Mouse (Mus musculus): ENCODE measurements around the gene Vps26b. TPM values are rescaled to one million over a fixed set of nuclear protein-coding genes. Genes with fewer than 3 reads are reported as not detected.

Vps26b gene
- polyA plus RNA-seq, 1 experiment from 2014 or later: 30.8 TPM

GRCm38 (mm10) chr9:26985090-26985613 is 44.7 kb downstream of the Vps26b start:
- Histone ChIP-seq H3K36me3 (peaks cover 61% of the 10 kb centered on the region), H3K9me3 (no peaks in the 10 kb centered on the region), H3K4me3 (no peak overlapping the region), H3K27me3 (ENCODE audit: insufficient read depth, poor library complexity, severe bottlenecking) (no peaks in the 10 kb centered on the region), H3K27ac (no peak overlapping the region), H3K4me1 (no peaks in the 10 kb centered on the region)
- 92% methylated on average over 2 of the region's 2 CpGs for WGBS
- DNase-seq (ENCODE audit: low spot score): no peak

GRCm38 (mm10) chr9:26978776-26979175 is 51.1 kb downstream of the Vps26b start:
- Histone ChIP-seq H3K9me3 (no peaks in the 10 kb centered on the region), H3K36me3 (peaks cover 61% of the 10 kb centered on the region), H3K27me3 (ENCODE audit: insufficient read depth, poor library complexity, severe bottlenecking) (no peaks in the 10 kb centered on the region), H3K27ac (no peak overlapping the region), H3K4me3 (no peak overlapping the region), H3K4me1 (no peaks in the 10 kb centered on the region)
- DNase-seq (ENCODE audit: low spot score): no peak
- WGBS: 89% methylated on average over 3 of the region's 3 CpGs

- 73% methylated on average over 9 of the region's 9 CpGs for WGBS
- Histone ChIP-seq H3K4me3 (no peak overlapping the region), H3K9me3 (no peaks in the 10 kb centered on the region), H3K27ac (no peak overlapping the region), H3K4me1 (no peaks in the 10 kb centered on the region), H3K36me3 (peaks cover 63% of the 10 kb centered on the region), H3K27me3 (ENCODE audit: insufficient read depth, poor library complexity, severe bottlenecking) (no peaks in the 10 kb centered on the region)
- DNase-seq (ENCODE audit: low spot score): no peak
Observed at GRCm38 (mm10) chr9:26977754-26978153, 52.1 kb downstream of the Vps26b start.

Other genes starting within 250 kb of the Vps26b start
- gene Glb1l2, start 223.6 kb downstream of the Vps26b start, polyA plus RNA-seq (2016; fragmentation: Nextera tagmentation; extraction: Ambion mirVana): 1.2 TPM in 2 replicates
- gene Glb1l3, start 169.2 kb downstream of the Vps26b start, polyA plus RNA-seq (2016; fragmentation: Nextera tagmentation; extraction: Ambion mirVana): not detected in 2 replicates
- not detected in 2 replicates for gene Gm1110, start 107.0 kb downstream of the Vps26b start, polyA plus RNA-seq (2016; fragmentation: Nextera tagmentation; extraction: Ambion mirVana)
- 40.5 and 42.2 TPM in 2 replicates for gene Acad8, start 30.5 kb downstream of the Vps26b start, polyA plus RNA-seq (2016; fragmentation: Nextera tagmentation; extraction: Ambion mirVana)
- 125 and 145 TPM in 2 replicates for gene Thyn1, start 30.4 kb downstream of the Vps26b start, polyA plus RNA-seq (2016; fragmentation: Nextera tagmentation; extraction: Ambion mirVana)
- 28.3 and 29.4 TPM in 2 replicates for gene Ncapd3, start 110 bp upstream of the Vps26b start, polyA plus RNA-seq (2016; fragmentation: Nextera tagmentation; extraction: Ambion mirVana)
- gene Jam3, start 125.4 kb upstream of the Vps26b start, polyA plus RNA-seq (2016; fragmentation: Nextera tagmentation; extraction: Ambion mirVana): 51.2 and 66.7 TPM in 2 replicates

All from heart, embryonic 10.5 days (tissue).